Mouse (Mus musculus) forebrain, embryonic 16.5 days (tissue): ENCODE data around the gene Akap4. TPM values are rescaled to one million over a fixed set of nuclear protein-coding genes. Genes with fewer than 3 reads are reported as not detected.

Source experiments
- ATAC-seq: fragments of 200-750 bp; cut with Nextera tagmentation; 2 replicates; pipeline ENCODE4 v1.8.0; 2017; ENCODE audit warnings: mild to moderate bottlenecking, moderate library complexity
- H3K27ac ChIP-seq: fragments of 300-500 bp; sonication (generic); 2 replicates; pipeline ENCODE4 v1.5.1; 2014; ENCODE audit warnings: low read length, control low read depth
- H3K27me3 ChIP-seq: fragments of 300-500 bp; sonication (generic); replicated peaks from 2 replicates; pipeline ENCODE4 v1.6.1; 2014; ENCODE audit warnings: low read length; ENCODE audit not compliant: control insufficient read depth, insufficient read depth
- H3K36me3 ChIP-seq: fragments of 300-500 bp; sonication (generic); 2 replicates; pipeline ENCODE4 v1.6.1; 2014; ENCODE audit not compliant: control insufficient read depth, insufficient read depth
- H3K4me1 ChIP-seq: fragments of 300-500 bp; sonication (generic); replicated peaks from 2 replicates; pipeline ENCODE4 v1.6.1; 2014; ENCODE audit warnings: low read length; ENCODE audit not compliant: control insufficient read depth, insufficient read depth
- H3K4me2 ChIP-seq: fragments of 300-500 bp; sonication (generic); 2 replicates; pipeline ENCODE4 v1.6.1; 2014; ENCODE audit warnings: mild to moderate bottlenecking, low read length, control low read depth
- H3K4me3 ChIP-seq: fragments of 300-500 bp; sonication (generic); replicated peaks from 2 replicates; pipeline ENCODE4 v1.5.1; 2014; ENCODE audit warnings: mild to moderate bottlenecking, low read length, control low read depth
- H3K9ac ChIP-seq: fragments of 300-500 bp; sonication (generic); replicated peaks from 2 replicates; pipeline ENCODE4 v1.6.1; 2014; ENCODE audit warnings: low read depth, low read length, control low read depth
- H3K9me3 ChIP-seq: fragments of 300-500 bp; sonication (generic); 2 replicates; pipeline ENCODE4 v1.6.1; 2016; ENCODE audit warnings: low read length; ENCODE audit not compliant: control insufficient read depth
- WGBS: fragments of 180-500 bp; shearing (Covaris S2); extraction: QIAGEN DNeasy Blood & Tissue Kit; methylation state at CpG from one replicate; pipeline ENCODE4 v1.1.7; 2014; 5-methylcytosine and 5-hydroxymethylcytosine counted together
- polyA plus RNA-seq: library from polyadenylated mRNA; unstranded; fragments of >200 nt; fragmentation: Nextera tagmentation; extraction: Ambion mirVana; gene quantifications from 2 replicates; pipeline ENCODE4 v1.2.1, GENCODE M21; 2015

The Akap4 gene
- polyA plus RNA-seq, 1 experiment from 2014 or later = not detected

- Histone ChIP-seq H3K4me1 (no peaks in the 10 kb centered on the region), H3K27me3 (no peaks in the 10 kb centered on the region), H3K9ac (no peak overlapping the region), H3K36me3 (no peaks in the 10 kb centered on the region), H3K4me3 (no peak overlapping the region), H3K4me2 (no peak overlapping the region), H3K9me3 (no peaks in the 10 kb centered on the region), H3K27ac (no peak overlapping the region)
- 65% methylated on average over 3 of the region's 3 CpGs for WGBS
- ATAC-seq = peak; percentile 49
Measured at GRCm38 (mm10) chrX:7114885-7115284, 47.6 kb downstream of the Akap4 start.

- H3K9me3 ChIP-seq = no peaks in the 10 kb centered on the region
- no peak overlapping the region for H3K4me3 ChIP-seq
- no peaks in the 10 kb centered on the region for H3K27me3 ChIP-seq
- H3K36me3 ChIP-seq = no peaks in the 10 kb centered on the region
- H3K27ac ChIP-seq = no peak overlapping the region
- no peak overlapping the region for H3K9ac ChIP-seq
- no peak overlapping the region for H3K4me2 ChIP-seq
- H3K4me1 ChIP-seq = no peaks in the 10 kb centered on the region
- ATAC-seq = no peak
- 83% methylated on average over 4 of the region's 4 CpGs for WGBS
Measured at GRCm38 (mm10) chrX:7121618-7122280, 54.4 kb downstream of the Akap4 start.

Other genes with a start within 250 kb of the Akap4 start
- not detected in 2 replicates for gene Ccnb3, start 25.9 kb upstream of the Akap4 start, polyA plus RNA-seq